Mouse (Mus musculus) megakaryocyte, embryonic 14.5 days (primary cell): Measurements from ENCODE around the gene Amz1.

Source experiments
- FLI1 ChIP-seq: IDR thresholded peaks from 2 replicates; pipeline ENCODE4 v1.6.1; 2012; ENCODE audit warnings: low read length, inconsistent platforms, mixed read lengths
- GATA1 ChIP-seq: IDR thresholded peaks from 3 replicates; pipeline ENCODE4 v1.6.1; 2012; ENCODE audit warnings: mixed read lengths, low read length, inconsistent platforms, borderline replicate concordance

- TF ChIP-seq GATA1 = no peak
- no peak for TF ChIP-seq FLI1
These were observed 19.8 kb downstream of the Amz1 start for GRCm38 (mm10) chr5:140743706-140744131.
